Mouse (Mus musculus): ENCODE measurements at regions not wholly inside any gene's neighbourhood (a gene's known extent, or its start where the extent isn't known, plus 50 kb on each side); places are given as distances from the start of the nearest gene placed in this dataset.

GRCm38 (mm10) chr3:51151104-51151503 is 73.1 kb upstream of the Noct start:
- DNase-seq (ENCODE audit: low read depth) = no peak
- no peak for TF ChIP-seq CTCF (IDR thresholded peaks at IDR 0.05; ENCODE audit: borderline replicate concordance, extremely low read depth, insufficient read depth, insufficient read length)
- TF ChIP-seq POLR2A (IDR thresholded peaks at IDR 0.05; ENCODE audit: borderline replicate concordance, extremely low read depth, insufficient read depth, insufficient read length, poor library complexity, severe bottlenecking) = no peak

GRCm38 (mm10) chr3:51155621-51156020 is 68.6 kb upstream of the Noct start:
- DNase-seq (ENCODE audit: low read depth) = peak; percentile 42
- TF ChIP-seq POLR2A (IDR thresholded peaks at IDR 0.05; ENCODE audit: borderline replicate concordance, extremely low read depth, insufficient read depth, insufficient read length, poor library complexity, severe bottlenecking) (no peak), CTCF (IDR thresholded peaks at IDR 0.05; ENCODE audit: borderline replicate concordance, extremely low read depth, insufficient read depth, insufficient read length) (no peak)

- TF ChIP-seq POLR2A (IDR thresholded peaks at IDR 0.05; ENCODE audit: borderline replicate concordance, extremely low read depth, insufficient read depth, insufficient read length, poor library complexity, severe bottlenecking) = no peak
- peak; percentile 58 for TF ChIP-seq CTCF (IDR thresholded peaks at IDR 0.05; ENCODE audit: borderline replicate concordance, extremely low read depth, insufficient read depth, insufficient read length)
Observed at GRCm38 (mm10) chr3:51156386-51157290, 67.6 kb upstream of the Noct start.

GRCm38 (mm10) chr3:51157291-51157650 is 67.0 kb upstream of the Noct start:
- TF ChIP-seq CTCF (IDR thresholded peaks at IDR 0.05; ENCODE audit: borderline replicate concordance, extremely low read depth, insufficient read depth, insufficient read length) (no peak), POLR2A (IDR thresholded peaks at IDR 0.05; ENCODE audit: borderline replicate concordance, extremely low read depth, insufficient read depth, insufficient read length, poor library complexity, severe bottlenecking) (no peak)
- no peak for DNase-seq (ENCODE audit: low read depth)

More at GRCm38 (mm10) chr3:51156386-51157290, 67.6 kb upstream of the Noct start:
- peak; percentile 91 for DNase-seq (ENCODE audit: low read depth)

- TF ChIP-seq CTCF (IDR thresholded peaks at IDR 0.05; ENCODE audit: borderline replicate concordance, extremely low read depth, insufficient read depth, insufficient read length) (no peak), POLR2A (IDR thresholded peaks at IDR 0.05; ENCODE audit: borderline replicate concordance, extremely low read depth, insufficient read depth, insufficient read length, poor library complexity, severe bottlenecking) (no peak)
- no peak for DNase-seq (ENCODE audit: low read depth)
Observed at GRCm38 (mm10) chr3:51158449-51158848, 65.8 kb upstream of the Noct start.

GRCm38 (mm10) chr3:51159322-51159721 is 64.9 kb upstream of the Noct start:
- TF ChIP-seq POLR2A (IDR thresholded peaks at IDR 0.05; ENCODE audit: borderline replicate concordance, extremely low read depth, insufficient read depth, insufficient read length, poor library complexity, severe bottlenecking) (no peak), CTCF (IDR thresholded peaks at IDR 0.05; ENCODE audit: borderline replicate concordance, extremely low read depth, insufficient read depth, insufficient read length) (no peak)
- peak; percentile 38 for DNase-seq (ENCODE audit: low read depth)

- no peak for TF ChIP-seq CTCF (IDR thresholded peaks at IDR 0.05; ENCODE audit: borderline replicate concordance, extremely low read depth, insufficient read depth, insufficient read length)
- peak; percentile 61 for DNase-seq (ENCODE audit: low read depth)
Observed at GRCm38 (mm10) chr3:51159881-51160280, 64.4 kb upstream of the Noct start.

- DNase-seq (ENCODE audit: low read depth) = peak; percentile 58
- TF ChIP-seq POLR2A (IDR thresholded peaks at IDR 0.05; ENCODE audit: borderline replicate concordance, extremely low read depth, insufficient read depth, insufficient read length, poor library complexity, severe bottlenecking) = no peak
- no peak for TF ChIP-seq CTCF (IDR thresholded peaks at IDR 0.05; ENCODE audit: borderline replicate concordance, extremely low read depth, insufficient read depth, insufficient read length)
Observed at GRCm38 (mm10) chr3:51160625-51161024, 63.6 kb upstream of the Noct start.

GRCm38 (mm10) chr3:51169150-51169925 is 54.9 kb upstream of the Noct start:
- TF ChIP-seq POLR2A (IDR thresholded peaks at IDR 0.05; ENCODE audit: borderline replicate concordance, extremely low read depth, insufficient read depth, insufficient read length, poor library complexity, severe bottlenecking) (no peak), CTCF (IDR thresholded peaks at IDR 0.05; ENCODE audit: borderline replicate concordance, extremely low read depth, insufficient read depth, insufficient read length) (no peak)
- peak; percentile 54 for DNase-seq (ENCODE audit: low read depth)

GRCm38 (mm10) chr3:51170225-51170852 is 53.9 kb upstream of the Noct start:
- DNase-seq (ENCODE audit: low read depth) = peak; percentile 93
- TF ChIP-seq CTCF (IDR thresholded peaks at IDR 0.05; ENCODE audit: borderline replicate concordance, extremely low read depth, insufficient read depth, insufficient read length) (peak; percentile 98), POLR2A (IDR thresholded peaks at IDR 0.05; ENCODE audit: borderline replicate concordance, extremely low read depth, insufficient read depth, insufficient read length, poor library complexity, severe bottlenecking) (no peak)

Measured in brain, embryonic 14.5 days (tissue).